Mouse (Mus musculus) liver, embryonic 13.5 days (tissue): ENCODE results near the gene Usp29. TPM values are rescaled to one million over a fixed set of nuclear protein-coding genes. Genes with fewer than 3 reads are reported as not detected.

ENCODE experiments used
- ATAC-seq: fragments of 200-750 bp; cut with Nextera tagmentation; 2 replicates; pipeline ENCODE4 v1.8.0; 2017; ENCODE audit warnings: low read depth, mild to moderate bottlenecking, moderate number of reproducible peaks, moderate library complexity
- DNase-seq: peaks from one replicate; pipeline ENCODE4 v3.0.0; 2022
- H3K27ac ChIP-seq: fragments of 300-500 bp; sonication (generic); 2 replicates; pipeline ENCODE4 v1.5.1; 2015; ENCODE audit warnings: moderate library complexity, mild to moderate bottlenecking, inconsistent platforms
- H3K27me3 ChIP-seq: fragments of 300-500 bp; sonication (generic); 2 replicates; pipeline ENCODE4 v1.6.1; 2015; ENCODE audit warnings: mild to moderate bottlenecking, inconsistent platforms
- H3K36me3 ChIP-seq: fragments of 300-500 bp; sonication (generic); 2 replicates; pipeline ENCODE4 v1.6.1; 2015; ENCODE audit warnings: mild to moderate bottlenecking, inconsistent platforms
- H3K4me1 ChIP-seq: fragments of 300-500 bp; sonication (generic); replicated peaks from 2 replicates; pipeline ENCODE4 v1.6.1; 2015; ENCODE audit warnings: inconsistent platforms
- H3K4me2 ChIP-seq: fragments of 300-500 bp; sonication (generic); 2 replicates; pipeline ENCODE4 v1.6.1; 2015; ENCODE audit warnings: inconsistent platforms, mild to moderate bottlenecking, moderate library complexity
- H3K4me3 ChIP-seq: fragments of 300-500 bp; sonication (generic); replicated peaks from 2 replicates; pipeline ENCODE4 v1.5.1; 2015; ENCODE audit warnings: mild to moderate bottlenecking, inconsistent platforms
- H3K9ac ChIP-seq: fragments of 300-500 bp; sonication (generic); 2 replicates; pipeline ENCODE4 v1.6.1; 2015; ENCODE audit warnings: mild to moderate bottlenecking, inconsistent platforms
- H3K9me3 ChIP-seq: fragments of 300-500 bp; sonication (generic); replicated peaks from 2 replicates; pipeline ENCODE4 v1.6.1; 2016; ENCODE audit warnings: inconsistent platforms
- WGBS: fragments of 180-500 bp; shearing (Covaris S2); methylation state at CpG from one replicate; pipeline ENCODE4 v1.1.7; 2015; ENCODE audit not compliant: insufficient replicate concordance; 5-methylcytosine and 5-hydroxymethylcytosine counted together
- polyA plus RNA-seq: library from polyadenylated mRNA; unstranded; fragments of >200 nt; fragmentation: Nextera tagmentation; extraction: Ambion mirVana; gene quantifications from 2 replicates; pipeline ENCODE4 v1.2.1, GENCODE M21; 2015

Gene Usp29
- polyA plus RNA-seq, 1 experiment from 2014 or later: 1.9 TPM

DNA sequence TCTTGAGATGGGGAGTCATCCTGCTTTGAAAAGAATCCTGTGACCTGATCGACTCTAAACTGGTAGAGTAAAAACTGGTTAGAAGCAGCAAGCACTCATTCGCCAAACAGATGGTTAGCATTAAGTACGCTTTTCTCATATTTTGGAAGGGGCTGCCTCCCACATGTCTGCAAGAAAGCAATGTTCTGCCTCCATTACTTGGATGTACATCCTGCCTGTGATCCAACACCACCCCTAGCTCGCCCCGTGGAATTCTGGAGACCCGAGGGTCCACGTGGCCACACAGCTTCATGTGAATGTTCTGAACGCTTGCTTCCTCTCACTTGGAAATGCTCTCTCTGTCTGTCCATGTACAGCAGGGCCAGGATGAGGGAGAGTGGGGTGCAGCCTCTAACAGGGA, 173.1 kb downstream of the Usp29 start:
- no peak for DNase-seq
- ATAC-seq: no peak

DNA sequence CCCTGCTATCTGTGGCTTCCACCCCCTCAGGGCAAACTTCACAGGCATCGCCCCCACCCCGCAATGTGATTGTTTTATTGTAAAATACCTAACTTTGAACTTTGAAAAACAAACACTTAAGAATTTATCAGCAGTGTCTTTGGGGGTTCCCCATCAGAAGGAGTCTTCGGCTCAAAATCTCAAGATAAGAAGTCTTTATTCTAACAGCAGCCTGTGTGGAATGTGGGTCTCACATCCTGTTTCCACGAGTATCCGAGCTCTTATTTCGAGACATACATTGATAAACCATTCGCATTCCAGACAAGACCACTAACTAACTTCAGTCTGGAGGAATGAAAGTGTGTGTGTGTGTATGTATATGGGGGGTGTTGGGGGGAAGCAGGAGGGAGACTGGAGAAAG, 180.1 kb downstream of the Usp29 start:
- ATAC-seq: no peak
- Histone ChIP-seq H3K9ac (no peak overlapping the region), H3K27me3 (no peaks in the 10 kb centered on the region), H3K27ac (peak overlapping the region; percentile 39; the same call in 1 of the 2 replicates), H3K4me1 (peaks cover 8% of the 10 kb centered on the region), H3K9me3 (no peaks in the 10 kb centered on the region), H3K4me2 (no peak overlapping the region), H3K4me3 (no peak overlapping the region), H3K36me3 (no peaks in the 10 kb centered on the region)
- no peak for DNase-seq
- WGBS: 27% methylated on average over 7 of the region's 7 CpGs

More for the DNA sequence above, 173.1 kb downstream of the Usp29 start:
- Histone ChIP-seq H3K4me1 (no peaks in the 10 kb centered on the region), H3K4me3 (no peak overlapping the region), H3K9ac (no peak overlapping the region), H3K4me2 (no peak overlapping the region), H3K27me3 (no peaks in the 10 kb centered on the region), H3K36me3 (no peaks in the 10 kb centered on the region), H3K27ac (no peak overlapping the region), H3K9me3 (no peaks in the 10 kb centered on the region)
- 75% methylated on average over 8 of the region's 8 CpGs for WGBS

DNA sequence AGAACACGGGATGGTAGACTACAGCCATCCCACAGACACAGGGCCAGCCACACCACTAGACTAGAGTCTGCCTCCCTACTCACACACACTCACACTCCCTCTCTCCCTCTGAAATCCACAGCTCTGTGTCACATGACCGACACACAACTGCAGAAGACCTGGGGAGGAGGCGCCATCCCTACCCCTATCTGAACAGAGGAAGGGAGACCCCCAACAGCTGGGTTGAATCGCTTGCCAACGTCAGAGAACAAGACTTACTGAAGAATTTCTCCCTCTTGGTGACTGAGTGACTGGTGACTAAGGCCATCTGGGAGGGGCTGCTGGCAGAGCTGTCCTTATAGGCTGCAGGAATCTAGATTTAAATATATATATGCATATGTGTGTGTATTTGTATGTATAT, 181.4 kb downstream of the Usp29 start:
- WGBS: 58% methylated on average over 5 of the region's 5 CpGs
- ATAC-seq (no peak), DNase-seq (no peak)
- Histone ChIP-seq H3K4me2 (no peak overlapping the region), H3K4me1 (peaks cover 8% of the 10 kb centered on the region), H3K9ac (no peak overlapping the region), H3K27ac (no peak overlapping the region), H3K27me3 (no peaks in the 10 kb centered on the region), H3K36me3 (no peaks in the 10 kb centered on the region), H3K4me3 (no peak overlapping the region), H3K9me3 (no peaks in the 10 kb centered on the region)

DNA sequence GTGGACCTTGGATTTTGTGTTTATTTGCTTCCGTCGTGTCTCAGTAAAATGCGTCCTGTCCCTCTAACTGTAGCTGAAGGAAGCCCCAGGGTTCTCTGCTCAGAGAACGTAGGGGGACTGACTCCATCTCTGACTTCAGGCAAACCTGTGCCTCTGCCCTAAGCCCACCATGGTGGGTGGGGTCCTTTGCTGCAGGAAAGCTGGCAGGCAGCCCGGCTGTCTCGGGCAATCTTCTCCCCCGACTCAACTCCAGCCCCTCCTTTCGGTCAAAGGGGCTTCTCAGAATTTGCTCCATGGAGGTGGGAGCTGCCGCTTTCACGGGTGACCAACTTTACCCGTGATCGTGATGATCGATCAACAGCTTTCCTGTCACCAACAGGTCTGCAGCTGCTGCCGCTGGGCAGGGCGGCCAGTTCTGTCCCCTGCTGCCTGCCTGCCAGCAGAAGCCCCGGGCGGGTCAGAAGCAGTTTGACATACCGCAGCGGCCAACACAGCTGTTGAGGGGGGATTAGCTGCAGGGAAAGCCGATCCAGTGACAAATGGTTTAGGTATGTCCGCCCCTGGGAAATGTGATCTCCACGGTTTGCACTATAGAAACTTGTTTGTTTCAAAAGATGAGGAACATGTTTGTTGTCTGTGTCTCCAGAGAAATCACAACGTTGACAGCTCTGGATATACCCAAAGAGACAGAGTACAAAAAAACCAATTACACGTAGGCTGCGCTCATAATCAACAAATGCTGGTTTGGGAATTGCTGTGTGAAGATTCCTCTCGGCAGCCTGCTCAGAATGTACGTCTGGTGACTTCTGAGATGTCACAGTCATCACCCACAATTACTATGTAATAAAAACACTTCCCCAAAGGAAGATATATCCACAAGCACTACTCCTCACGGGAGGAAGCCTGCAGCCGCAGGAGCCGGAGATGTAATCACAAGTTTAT, 183.3 kb downstream of the Usp29 start:
- ATAC-seq (no peak), DNase-seq (no peak)
- WGBS: 21% methylated on average over 30 of the region's 30 CpGs
- H3K4me3 ChIP-seq: no peak overlapping the region
- H3K36me3 ChIP-seq: no peaks in the 10 kb centered on the region
- H3K4me1 ChIP-seq: peaks cover 8% of the 10 kb centered on the region
- no peaks in the 10 kb centered on the region for H3K9me3 ChIP-seq
- no peaks in the 10 kb centered on the region for H3K27me3 ChIP-seq
- H3K9ac ChIP-seq: peak overlapping the region; percentile 40; the same call in 1 of the 2 replicates
- H3K27ac ChIP-seq: peak overlapping the region; percentile 50; the same call in 1 of the 2 replicates
- peak overlapping the region; percentile 38 for H3K4me2 ChIP-seq

DNA sequence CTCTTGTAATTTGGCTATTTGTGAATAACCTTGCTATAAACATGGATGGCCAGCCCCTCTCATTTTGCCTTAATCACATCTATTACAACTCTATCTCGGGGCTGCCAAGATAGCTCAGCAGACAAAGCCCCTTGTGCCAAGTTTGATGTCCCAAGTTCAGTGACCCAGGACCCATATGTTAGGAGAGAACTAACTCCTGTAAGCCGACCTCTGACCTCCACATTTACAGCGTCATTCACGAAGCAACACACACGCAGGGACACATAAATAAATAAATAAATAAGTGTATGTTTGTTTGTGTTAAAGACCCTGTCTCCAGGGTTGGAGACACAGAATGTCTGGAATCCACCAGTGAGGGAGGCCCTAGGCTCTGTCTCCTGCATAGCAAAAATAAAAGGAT, 186.7 kb downstream of the Usp29 start:
- no peak overlapping the region for H3K9ac ChIP-seq
- H3K4me2 ChIP-seq: no peak overlapping the region
- ATAC-seq: no peak
- no peak overlapping the region for H3K27ac ChIP-seq
- H3K27me3 ChIP-seq: no peaks in the 10 kb centered on the region
- peaks cover 6% of the 10 kb centered on the region for H3K4me1 ChIP-seq
- H3K9me3 ChIP-seq: no peaks in the 10 kb centered on the region
- H3K36me3 ChIP-seq: no peaks in the 10 kb centered on the region
- H3K4me3 ChIP-seq: no peak overlapping the region
- no peak for DNase-seq
- WGBS: 68% methylated on average over 5 of the region's 5 CpGs

DNA sequence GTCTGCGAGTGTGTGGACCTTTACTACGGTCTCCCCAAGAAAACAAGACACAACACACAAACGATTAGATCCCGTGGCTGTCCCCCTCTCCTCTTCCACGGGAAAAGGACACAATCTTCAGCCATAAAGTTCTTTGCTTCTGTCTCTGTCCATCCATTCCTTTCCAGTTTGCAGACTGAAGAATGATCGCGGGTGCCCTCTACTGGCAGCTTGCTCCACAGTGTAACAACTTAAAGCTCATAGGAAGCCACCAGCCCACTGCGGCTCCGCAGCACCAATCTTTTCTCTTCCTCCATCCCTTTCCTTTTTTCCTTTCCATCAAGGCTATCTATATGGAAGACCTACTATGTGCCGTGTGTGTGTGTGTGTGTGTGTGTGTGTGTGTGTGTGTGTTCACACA, 187.9 kb downstream of the Usp29 start:
- H3K27ac ChIP-seq: no peak overlapping the region
- 13% methylated on average over 10 of the region's 10 CpGs for WGBS

DNA sequence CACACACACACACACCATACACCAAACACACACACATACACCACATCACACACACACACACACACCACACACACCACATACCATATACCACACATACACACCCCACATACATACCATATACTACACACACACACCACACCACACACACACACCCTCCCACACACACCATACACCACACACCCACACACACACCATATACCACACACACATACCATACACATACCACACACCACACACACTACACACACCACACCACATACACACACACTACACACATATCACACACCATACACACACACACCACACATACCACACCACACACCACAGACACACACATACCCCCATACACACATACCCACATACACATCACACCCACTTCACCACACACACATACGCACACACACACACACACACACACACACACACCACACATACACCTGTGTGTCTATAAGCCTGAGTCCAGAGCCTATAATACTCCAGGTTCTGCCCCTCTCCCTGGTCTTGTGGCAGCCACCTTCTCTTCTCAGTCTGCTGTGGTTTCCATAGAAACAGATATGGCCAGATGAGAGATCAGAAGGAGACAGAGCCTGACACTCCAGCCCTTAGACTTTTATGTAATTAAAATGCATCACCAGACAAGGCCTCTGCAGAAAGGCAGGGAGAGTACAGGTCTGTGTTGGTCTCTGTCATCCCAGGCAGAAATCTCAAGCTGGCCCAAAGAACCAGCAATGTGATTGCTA, 188.9 kb downstream of the Usp29 start:
- Histone ChIP-seq H3K4me1 (no peaks in the 10 kb centered on the region), H3K4me3 (no peak overlapping the region), H3K27me3 (no peaks in the 10 kb centered on the region), H3K9ac (no peak overlapping the region), H3K27ac (no peak overlapping the region), H3K36me3 (no peaks in the 10 kb centered on the region), H3K4me2 (no peak overlapping the region), H3K9me3 (no peaks in the 10 kb centered on the region)
- ATAC-seq (peak; percentile 43; the same call in 1 of the 2 replicates), DNase-seq (no peak)
- WGBS: 53% methylated on average over 1 of the region's 1 CpGs

More for the DNA sequence above, 187.9 kb downstream of the Usp29 start:
- no peaks in the 10 kb centered on the region for H3K36me3 ChIP-seq
- H3K9ac ChIP-seq: no peak overlapping the region
- H3K9me3 ChIP-seq: no peaks in the 10 kb centered on the region
- 0 out of 2 replicates have a peak, but pooled peaks have one; percentile 46 for ATAC-seq
- H3K4me3 ChIP-seq: no peak overlapping the region
- no peaks in the 10 kb centered on the region for H3K27me3 ChIP-seq
- H3K4me1 ChIP-seq: peaks cover 5% of the 10 kb centered on the region
- H3K4me2 ChIP-seq: no peak overlapping the region
- DNase-seq: peak; percentile 42

DNA sequence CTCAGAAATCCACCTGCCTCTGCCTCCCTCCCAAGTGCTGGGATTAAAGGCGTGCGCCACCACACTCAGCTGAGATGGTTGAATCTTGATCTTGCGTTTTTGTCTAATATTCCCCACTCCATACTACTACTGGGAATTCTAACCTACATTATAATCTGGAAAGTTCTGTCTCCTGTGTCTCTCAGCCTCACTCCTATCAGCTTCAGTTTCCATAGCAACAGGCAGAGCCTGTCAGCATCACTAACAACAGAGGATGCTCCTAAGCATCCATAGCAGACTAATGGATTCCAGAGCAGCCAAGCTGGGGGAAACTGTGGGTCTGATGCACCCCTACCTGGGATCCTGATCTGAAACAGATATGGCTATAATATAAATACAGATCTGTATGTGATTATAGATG, 193.1 kb downstream of the Usp29 start:
- Histone ChIP-seq H3K4me2 (no peak overlapping the region), H3K4me1 (no peaks in the 10 kb centered on the region), H3K4me3 (no peak overlapping the region), H3K9me3 (no peaks in the 10 kb centered on the region), H3K27me3 (no peaks in the 10 kb centered on the region), H3K9ac (no peak overlapping the region), H3K27ac (no peak overlapping the region), H3K36me3 (no peaks in the 10 kb centered on the region)
- 81% methylated on average over 3 of the region's 3 CpGs for WGBS
- ATAC-seq (no peak), DNase-seq (no peak)

DNA sequence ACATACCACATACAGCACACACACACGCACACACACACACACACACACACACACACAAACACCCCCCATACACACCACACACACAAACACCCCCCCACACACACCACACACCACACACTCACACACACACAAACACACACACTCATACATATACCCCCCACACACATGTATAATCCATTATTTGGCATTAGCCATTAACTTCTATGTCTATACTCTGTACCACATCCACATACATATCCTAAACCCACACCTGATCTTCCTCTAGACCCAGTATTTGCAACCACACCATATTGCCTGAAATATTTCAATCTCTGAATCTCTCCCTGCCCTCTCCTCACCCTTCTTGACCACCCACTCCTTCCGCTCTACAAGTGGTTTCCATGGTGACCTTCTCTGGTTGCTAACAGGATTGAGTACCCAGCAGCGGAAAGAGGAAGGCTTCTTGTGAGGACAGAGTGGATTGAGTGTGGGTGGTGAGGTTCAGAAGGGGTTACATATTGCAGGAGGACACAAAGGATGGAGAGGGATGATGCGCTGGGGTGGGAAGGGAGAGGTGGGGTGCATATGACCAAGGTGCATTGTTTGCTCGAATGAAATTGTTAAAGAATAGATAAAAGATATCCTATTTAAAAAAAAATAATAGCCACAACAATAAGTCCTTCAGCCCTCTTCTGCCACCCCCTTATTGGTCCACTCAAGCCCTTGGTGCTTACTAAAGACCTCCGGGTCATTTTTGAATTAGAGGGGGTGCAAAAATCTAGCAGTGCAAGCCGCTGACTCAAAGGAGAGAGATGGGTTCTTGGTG, 195.8 kb downstream of the Usp29 start:
- no peak overlapping the region for H3K9ac ChIP-seq
- no peak overlapping the region for H3K4me3 ChIP-seq
- H3K27me3 ChIP-seq: no peaks in the 10 kb centered on the region
- H3K4me2 ChIP-seq: no peak overlapping the region
- no peak overlapping the region for H3K27ac ChIP-seq
- H3K4me1 ChIP-seq: no peaks in the 10 kb centered on the region
- ATAC-seq (no peak), DNase-seq (no peak)
- 54% methylated on average over 6 of the region's 7 CpGs for WGBS
- no peaks in the 10 kb centered on the region for H3K36me3 ChIP-seq
- no peaks in the 10 kb centered on the region for H3K9me3 ChIP-seq

DNA sequence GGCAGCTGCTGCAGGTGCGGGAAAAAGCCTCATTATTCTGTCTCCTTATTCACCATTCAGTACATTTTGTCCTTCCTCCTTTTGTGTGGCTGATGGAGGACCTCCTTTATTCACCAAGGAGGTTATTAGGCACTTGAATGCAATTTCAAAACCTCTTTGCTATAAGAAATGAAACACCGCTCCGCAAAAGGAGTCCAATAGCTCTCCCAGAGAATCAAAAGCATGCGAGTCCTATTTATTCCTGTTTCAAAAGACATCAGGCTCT, 196.3 kb downstream of the Usp29 start:
- Histone ChIP-seq H3K27me3 (no peaks in the 10 kb centered on the region), H3K4me3 (no peak overlapping the region), H3K4me2 (no peak overlapping the region), H3K36me3 (no peaks in the 10 kb centered on the region), H3K9ac (no peak overlapping the region), H3K4me1 (no peaks in the 10 kb centered on the region), H3K9me3 (no peaks in the 10 kb centered on the region), H3K27ac (no peak overlapping the region)
- DNase-seq (no peak), ATAC-seq (no peak)
- 76% methylated on average over 4 of the region's 4 CpGs for WGBS

DNA sequence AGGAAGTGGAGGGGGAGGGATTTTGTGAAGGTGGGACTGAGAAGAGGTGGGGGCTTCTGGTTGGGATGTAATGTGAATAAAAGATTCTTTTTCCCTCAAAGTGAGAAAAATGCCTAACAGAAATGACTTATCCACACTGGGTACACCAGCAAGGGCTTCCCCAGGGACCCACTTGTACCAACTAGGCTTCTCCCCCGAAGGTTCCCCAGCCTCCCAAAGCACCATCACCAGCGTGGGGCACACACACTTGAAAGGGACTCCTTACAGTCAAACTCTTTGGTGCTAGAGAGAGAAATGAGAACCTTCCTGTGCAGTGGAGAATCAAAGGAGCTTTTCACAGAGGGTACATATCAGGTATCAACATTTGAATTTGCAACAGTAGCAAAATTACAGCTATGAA, 198.9 kb downstream of the Usp29 start:
- Histone ChIP-seq H3K27ac (no peak overlapping the region), H3K9me3 (no peaks in the 10 kb centered on the region), H3K4me1 (no peaks in the 10 kb centered on the region), H3K9ac (no peak overlapping the region), H3K4me2 (no peak overlapping the region), H3K27me3 (no peaks in the 10 kb centered on the region), H3K36me3 (no peaks in the 10 kb centered on the region), H3K4me3 (no peak overlapping the region)
- WGBS: 49% methylated on average over 2 of the region's 2 CpGs
- no peak for ATAC-seq
- no peak for DNase-seq
